Mouse (Mus musculus) midbrain, embryonic 10.5 days (tissue): ENCODE results near the gene Usp17lb. TPM values are rescaled to one million over a fixed set of nuclear protein-coding genes. Genes with fewer than 3 reads are reported as not detected.
"Not testable (repeated sequence)": the region's sequence is repeated elsewhere in the genome, so short reads cannot be mapped to it uniquely, and the experiment has no call there.

Source experiments
- DNase-seq: peaks from one replicate; pipeline ENCODE4 v3.0.0-alpha.2; 2017; ENCODE audit warnings: low spot score
- H3K27ac ChIP-seq: fragments of 300-500 bp; sonication (generic); replicated peaks from 2 replicates; pipeline ENCODE4 v1.5.1; 2016; ENCODE audit warnings: mild to moderate bottlenecking
- H3K27me3 ChIP-seq: fragments of 300-500 bp; sonication (generic); 2 replicates; pipeline ENCODE4 v1.6.1; 2016; ENCODE audit warnings: low read depth, mild to moderate bottlenecking; ENCODE audit not compliant: poor library complexity, severe bottlenecking
- H3K36me3 ChIP-seq: fragments of 300-500 bp; sonication (generic); 2 replicates; pipeline ENCODE4 v1.6.1; 2016; ENCODE audit warnings: mild to moderate bottlenecking, moderate library complexity
- H3K4me1 ChIP-seq: fragments of 300-500 bp; sonication (generic); 2 replicates; pipeline ENCODE4 v1.6.1; 2016
- H3K4me3 ChIP-seq: fragments of 300-500 bp; sonication (generic); 2 replicates; pipeline ENCODE4 v1.5.1; 2016; ENCODE audit warnings: mild to moderate bottlenecking, moderate library complexity
- H3K9me3 ChIP-seq: fragments of 300-500 bp; sonication (generic); replicated peaks from 2 replicates; pipeline ENCODE4 v1.6.1; 2016; ENCODE audit warnings: mild to moderate bottlenecking
- WGBS: fragments of 180-500 bp; shearing (Covaris S2); methylation state at CpG from one replicate; pipeline ENCODE4 v1.1.7; 2016; 5-methylcytosine and 5-hydroxymethylcytosine counted together
- polyA plus RNA-seq: library from polyadenylated mRNA; unstranded; fragments of >200 nt; fragmentation: Nextera tagmentation; extraction: Ambion mirVana; gene quantifications from 2 replicates; pipeline ENCODE4 v1.2.1, GENCODE M21; 2016

Gene Usp17lb
- not detected in 2 replicates for polyA plus RNA-seq

GRCm38 (mm10) chr7:104842503-104842902, at the start of gene Usp17lb:
TSS of gene Usp17lb (minus strand) at chr7:104842603.
- 81% methylated on average over 1 of the region's 1 CpGs for WGBS
- Histone ChIP-seq H3K36me3 (no peaks in the 10 kb centered on the region), H3K4me3 (no peak within 1 kb of the TSS), H3K9me3 (no peaks in the 10 kb centered on the region), H3K4me1 (no peaks in the 10 kb centered on the region), H3K27me3 (no peaks in the 10 kb centered on the region), H3K27ac (no peak within 1 kb of the TSS)
- no peak for DNase-seq

DNA sequence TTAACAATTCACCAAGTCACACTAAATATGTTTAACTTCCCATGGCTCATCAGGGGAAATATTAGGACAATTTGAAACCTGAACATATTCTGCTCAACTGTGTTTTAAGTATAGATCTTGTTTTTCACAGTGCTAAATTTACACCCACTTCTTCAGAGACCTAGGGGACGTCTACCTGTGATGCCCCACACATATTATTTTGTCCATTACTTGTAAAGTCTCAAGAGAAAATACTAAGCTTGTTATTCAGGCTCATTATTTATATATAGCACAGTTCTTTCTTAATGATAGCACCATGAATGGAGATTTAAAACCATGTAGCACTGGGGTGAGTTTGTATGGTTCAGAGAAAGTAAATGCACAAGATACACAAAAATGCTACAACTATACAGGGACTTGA, 35.3 kb upstream of the Usp17lb start, which contains the start of gene Olfr665:
Gene Olfr665 (plus strand): TSS at position 301 of the 400 bp plus-strand sequence.
- DNase-seq, result no peak
- 70% methylated on average over 1 of the region's 1 CpGs for WGBS
- Histone ChIP-seq H3K4me1 (no peaks in the 10 kb centered on the region), H3K9me3 (no peaks in the 10 kb centered on the region), H3K27me3 (no peaks in the 10 kb centered on the region), H3K4me3 (no peak within 1 kb of the TSS), H3K36me3 (no peaks in the 10 kb centered on the region), H3K27ac (no peak within 1 kb of the TSS)

DNA sequence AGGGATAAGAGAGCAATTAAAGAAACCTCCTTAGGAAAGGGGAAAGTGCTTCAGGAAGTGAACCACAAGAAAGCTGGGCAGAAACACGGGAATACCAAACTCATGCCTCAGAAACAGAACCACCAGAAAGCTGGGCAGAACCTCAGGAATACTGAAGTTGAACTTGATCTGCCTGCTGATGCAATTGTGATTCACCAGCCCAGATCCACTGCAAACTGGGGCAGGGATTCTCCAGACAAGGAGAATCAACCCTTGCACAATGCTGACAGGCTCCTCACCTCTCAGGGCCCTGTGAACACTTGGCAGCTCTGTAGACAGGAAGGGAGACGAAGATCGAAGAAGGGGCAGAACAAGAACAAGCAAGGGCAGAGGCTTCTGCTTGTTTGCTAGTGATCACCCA, 19.0 kb upstream of the Usp17lb start:
- Histone ChIP-seq H3K36me3 (no peaks in the 10 kb centered on the region), H3K27ac (no peak overlapping the region), H3K4me1 (no peaks in the 10 kb centered on the region), H3K4me3 (no peak overlapping the region), H3K27me3 (no peaks in the 10 kb centered on the region), H3K9me3 (no peaks in the 10 kb centered on the region; the same call in 1 of the 2 replicates)
- no peak for DNase-seq
- WGBS, result 83% methylated on average over 3 of the region's 3 CpGs

DNA sequence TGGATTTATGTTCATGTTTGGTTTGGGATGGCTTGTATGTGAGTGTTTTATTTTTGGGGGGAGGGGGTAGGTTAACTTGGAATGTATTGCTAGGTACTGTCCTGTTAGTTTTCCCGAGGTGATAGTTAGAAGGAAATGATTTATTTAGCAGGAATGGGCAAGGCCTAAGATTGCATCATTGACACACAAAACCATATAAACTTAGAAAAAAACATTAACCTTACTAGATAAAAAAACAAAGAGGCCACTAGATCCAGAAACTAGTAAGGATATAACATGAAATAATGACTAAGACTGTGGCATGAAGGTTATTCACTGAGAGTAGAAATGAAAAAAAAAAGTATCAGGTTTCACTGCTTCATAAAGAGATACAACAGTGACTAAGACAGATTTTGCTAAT, 15.3 kb upstream of the Usp17lb start:
- Histone ChIP-seq H3K36me3 (no peaks in the 10 kb centered on the region), H3K27ac (no peak overlapping the region), H3K4me3 (no peak overlapping the region), H3K4me1 (no peaks in the 10 kb centered on the region), H3K27me3 (no peaks in the 10 kb centered on the region), H3K9me3 (no peaks in the 10 kb centered on the region; the same call in 1 of the 2 replicates)
- DNase-seq, result no peak
- 87% methylated on average over 1 of the region's 1 CpGs for WGBS

- H3K27ac ChIP-seq, H3K36me3 ChIP-seq, H3K9me3 ChIP-seq, H3K4me1 ChIP-seq, DNase-seq, H3K4me3 ChIP-seq, H3K27me3 ChIP-seq: not testable (repeated sequence)
- WGBS, result 78% methylated on average over 2 of the region's 2 CpGs
Measured at GRCm38 (mm10) chr7:104856709-104857108, 14.3 kb upstream of the Usp17lb start, which contains the start of gene Usp17la. TSS of gene Usp17la (plus strand) at chr7:104857009.

DNA sequence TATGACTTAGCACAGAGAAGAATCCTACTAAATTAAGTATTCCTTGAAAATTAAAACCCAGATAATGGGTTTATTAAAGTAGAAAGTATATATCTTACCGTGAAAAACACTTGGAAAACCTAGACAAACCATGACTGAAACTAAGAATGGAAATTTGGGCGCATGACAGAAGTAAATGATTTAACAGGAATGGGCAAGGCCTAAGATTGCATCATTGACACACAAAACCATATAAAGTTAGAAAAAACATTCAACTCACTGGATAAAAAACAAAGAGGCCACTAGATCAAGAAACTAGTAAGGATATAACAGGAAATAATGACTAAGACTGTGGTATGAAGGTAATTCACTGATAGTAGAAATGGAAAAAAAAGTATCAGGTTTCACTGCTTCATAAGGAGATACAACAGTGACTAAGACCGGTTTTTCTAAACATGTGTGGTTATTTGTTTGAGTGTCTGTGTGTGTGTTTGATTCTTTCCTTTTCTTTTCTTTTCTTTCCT, 12.9 kb upstream of the Usp17lb start:
- no peaks in the 10 kb centered on the region for H3K36me3 ChIP-seq
- H3K4me1 ChIP-seq, result no peaks in the 10 kb centered on the region
- no peaks in the 10 kb centered on the region; the same call in 1 of the 2 replicates for H3K9me3 ChIP-seq
- no peaks in the 10 kb centered on the region for H3K27me3 ChIP-seq
- WGBS, result 79% methylated on average over 3 of the region's 3 CpGs
- no peak overlapping the region for H3K27ac ChIP-seq
- no peak overlapping the region for H3K4me3 ChIP-seq
- no peak for DNase-seq

DNA sequence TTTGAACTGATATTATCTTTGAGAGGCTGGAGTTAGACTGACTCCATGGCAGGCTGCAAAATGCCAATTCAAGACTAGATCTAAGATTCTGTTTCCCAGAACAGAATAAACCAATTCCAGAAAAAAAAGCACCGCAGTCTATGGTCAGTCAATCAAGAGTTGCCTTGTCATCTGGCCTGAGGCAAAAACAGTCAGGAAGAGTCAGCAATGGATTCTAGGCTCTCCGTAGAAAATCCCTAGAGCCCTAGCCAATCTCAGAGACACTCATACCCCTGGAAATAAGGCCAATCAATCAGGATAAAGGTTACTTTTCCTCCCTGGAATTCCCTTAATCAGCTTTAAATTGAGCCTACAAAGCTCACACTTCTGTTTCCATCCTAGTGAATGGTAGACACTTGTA, 9.1 kb upstream of the Usp17lb start:
- not testable (repeated sequence) for H3K4me3 ChIP-seq, H3K4me1 ChIP-seq, DNase-seq, H3K36me3 ChIP-seq, H3K27me3 ChIP-seq, H3K27ac ChIP-seq, H3K9me3 ChIP-seq
- 65% methylated on average over 2 of the region's 2 CpGs for WGBS

DNA sequence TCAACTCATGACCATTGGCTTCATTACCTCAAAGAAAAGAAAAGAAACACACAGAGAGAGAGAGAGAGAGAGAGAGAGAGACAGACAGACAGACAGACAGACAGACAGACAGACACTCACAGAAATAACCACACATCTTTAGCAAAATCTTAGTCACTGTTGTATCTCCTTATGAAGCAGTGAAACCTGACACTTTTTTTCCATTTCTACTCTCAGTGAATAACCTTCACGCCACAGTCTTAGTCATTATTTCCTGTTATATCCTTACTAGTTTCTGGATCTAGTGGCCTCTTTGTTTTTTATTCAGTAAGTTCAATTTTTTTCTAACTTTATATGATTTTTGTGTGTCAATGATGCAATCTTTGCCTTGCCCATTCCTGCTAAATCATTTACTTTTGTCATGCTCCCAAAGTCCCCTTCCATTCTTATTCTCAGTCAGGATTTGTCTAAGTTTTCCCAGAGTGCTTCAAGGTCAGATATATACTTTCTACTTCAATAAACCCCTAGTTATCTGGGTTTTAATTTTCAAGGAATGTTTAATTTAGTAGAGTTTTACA, 1.4 kb upstream of the Usp17lb start:
- H3K27me3 ChIP-seq, result no peaks in the 10 kb centered on the region
- no peaks in the 10 kb centered on the region for H3K4me1 ChIP-seq
- no peak overlapping the region for H3K4me3 ChIP-seq
- DNase-seq, result no peak
- no peaks in the 10 kb centered on the region for H3K9me3 ChIP-seq
- H3K27ac ChIP-seq, result no peak overlapping the region
- no peaks in the 10 kb centered on the region for H3K36me3 ChIP-seq
- 80% methylated on average over 1 of the region's 1 CpGs for WGBS

GRCm38 (mm10) chr7:104810335-104810734, 32.1 kb downstream of the Usp17lb start:
- not testable (repeated sequence) for H3K36me3 ChIP-seq, DNase-seq, H3K27ac ChIP-seq, H3K9me3 ChIP-seq, H3K27me3 ChIP-seq, H3K4me1 ChIP-seq, H3K4me3 ChIP-seq
- 87% methylated on average over 8 of the region's 8 CpGs for WGBS

- no peak overlapping the region for H3K27ac ChIP-seq
- H3K27me3 ChIP-seq, result no peaks in the 10 kb centered on the region
- H3K9me3 ChIP-seq, result no peaks in the 10 kb centered on the region
- no peaks in the 10 kb centered on the region for H3K36me3 ChIP-seq
- no peaks in the 10 kb centered on the region for H3K4me1 ChIP-seq
- no peak for DNase-seq
- 34% methylated on average over 1 of the region's 1 CpGs for WGBS
- no peak overlapping the region for H3K4me3 ChIP-seq
Measured at GRCm38 (mm10) chr7:104790796-104791195, 51.6 kb downstream of the Usp17lb start.

Other genes starting within 250 kb of the Usp17lb start
- 0.10 TPM in 1 of 2 replicates, not detected in the other for gene Olfr655, start 240.8 kb downstream of the Usp17lb start, polyA plus RNA-seq
- not detected in 2 replicates for gene Olfr656, start 228.6 kb downstream of the Usp17lb start, polyA plus RNA-seq
- not detected in 2 replicates for gene Olfr657, start 217.8 kb downstream of the Usp17lb start, polyA plus RNA-seq
- not detected in 2 replicates for gene Olfr658, start 195.3 kb downstream of the Usp17lb start, polyA plus RNA-seq
- not detected in 2 replicates for gene Olfr659, start 175.8 kb downstream of the Usp17lb start, polyA plus RNA-seq
- gene Olfr661, start 156.1 kb downstream of the Usp17lb start, polyA plus RNA-seq, result not detected in 2 replicates
- gene Usp17le, start 65.1 kb downstream of the Usp17lb start, polyA plus RNA-seq, result not detected in 2 replicates
- gene Usp17la, start 14.4 kb upstream of the Usp17lb start, polyA plus RNA-seq, result not detected in 2 replicates
- gene Olfr665, start 35.4 kb upstream of the Usp17lb start, polyA plus RNA-seq, result not detected in 2 replicates
- not detected in 2 replicates for gene Olfr666, start 53.3 kb upstream of the Usp17lb start, polyA plus RNA-seq
- not detected in 2 replicates for gene Olfr667, start 78.9 kb upstream of the Usp17lb start, polyA plus RNA-seq
- not detected in 2 replicates for gene Olfr668, start 85.5 kb upstream of the Usp17lb start, polyA plus RNA-seq
- not detected in 2 replicates for gene Olfr669, start 91.6 kb upstream of the Usp17lb start, polyA plus RNA-seq
- gene Olfr670, start 120.0 kb upstream of the Usp17lb start, polyA plus RNA-seq, result not detected in 2 replicates
- gene Olfr671, start 136.5 kb upstream of the Usp17lb start, polyA plus RNA-seq, result not detected in 2 replicates
- not detected in 2 replicates for gene Olfr672, start 159.4 kb upstream of the Usp17lb start, polyA plus RNA-seq
- not detected in 2 replicates for gene Olfr675, start 185.9 kb upstream of the Usp17lb start, polyA plus RNA-seq
- gene Olfr676, start 190.1 kb upstream of the Usp17lb start, polyA plus RNA-seq, result not detected in 2 replicates
- not detected in 2 replicates for gene Olfr677, start 208.8 kb upstream of the Usp17lb start, polyA plus RNA-seq
- not detected in 2 replicates for gene Olfr678, start 221.9 kb upstream of the Usp17lb start, polyA plus RNA-seq
- gene Olfr679, start 238.6 kb upstream of the Usp17lb start, polyA plus RNA-seq, result not detected in 2 replicates